Mouse (Mus musculus) liver, adult 2 months (tissue): Measurements from ENCODE around the gene Kcnd3. TPM values are rescaled to one million over a fixed set of nuclear protein-coding genes. Genes with fewer than 3 reads are reported as not detected.

Experiments
- DNase-seq: peaks from one replicate; pipeline ENCODE4 v3.0.0-alpha.2; 2011; ENCODE audit warnings: low read depth, low spot score; ENCODE audit errors: extremely low read depth
- H3K27ac ChIP-seq: fragments of 200-500 bp; replicated peaks from 2 replicates; pipeline ENCODE4 v1.5.1; 2012; ENCODE audit warnings: low read depth, mild to moderate bottlenecking, control low read depth, inconsistent platforms, low read length; ENCODE audit not compliant: insufficient read depth
- H3K27me3 ChIP-seq: fragments of 200-500 bp; 2 replicates; pipeline ENCODE4 v1.6.1; 2012; ENCODE audit warnings: mild to moderate bottlenecking, moderate library complexity, low read length, inconsistent platforms; ENCODE audit not compliant: control insufficient read depth, insufficient read depth
- H3K36me3 ChIP-seq: fragments of 200-500 bp; 2 replicates; pipeline ENCODE4 v1.6.1; 2012; ENCODE audit warnings: low read length, inconsistent platforms; ENCODE audit not compliant: control insufficient read depth, insufficient read depth
- H3K4me1 ChIP-seq: fragments of 200-500 bp; 2 replicates; pipeline ENCODE4 v1.6.1; 2011; ENCODE audit warnings: low read length; ENCODE audit not compliant: control insufficient read depth, insufficient read depth
- H3K4me3 ChIP-seq: fragments of 200-500 bp; 2 replicates; pipeline ENCODE4 v1.5.1; 2011; ENCODE audit warnings: low read depth, mild to moderate bottlenecking, control low read depth, low read length, moderate library complexity; ENCODE audit not compliant: insufficient read depth
- H3K79me2 ChIP-seq: fragments of 200-500 bp; 2 replicates; pipeline ENCODE4 v1.6.1; 2012; ENCODE audit warnings: inconsistent platforms, mild to moderate bottlenecking, low read length, moderate library complexity; ENCODE audit not compliant: control insufficient read depth, insufficient read depth
- H3K9ac ChIP-seq: fragments of 200-500 bp; 2 replicates; pipeline ENCODE4 v1.6.1; 2012; ENCODE audit warnings: low read depth, mild to moderate bottlenecking, control low read depth, inconsistent platforms, low read length
- CTCF ChIP-seq: fragments of 200-500 bp; IDR thresholded peaks from 2 replicates; pipeline ENCODE4 v1.5.1; 2011; ENCODE audit warnings: low read depth, low read length, control low read depth
- POLR2A ChIP-seq: fragments of 200-500 bp; IDR thresholded peaks from 2 replicates; pipeline ENCODE4 v1.6.1; 2011; ENCODE audit warnings: low read length, control low read depth; ENCODE audit not compliant: insufficient read depth; ENCODE audit errors: extremely low read depth
- WGBS: fragments of 180-500 bp; shearing (Covaris S2); methylation state at CpG from one replicate; pipeline ENCODE4 v1.1.7; 2018; 5-methylcytosine and 5-hydroxymethylcytosine counted together
- polyA plus RNA-seq: library from polyadenylated mRNA; depleted of rRNA; stranded (reverse); fragments of >200 nt; gene quantifications from 2 replicates; pipeline ENCODE4 v1.2.3, GENCODE M21; 2012
- total RNA-seq: library from RNA; depleted of rRNA; stranded (reverse); fragments of >200 nt; gene quantifications from 2 replicates; pipeline ENCODE4 v1.2.3, GENCODE M21; 2014

Kcnd3 gene
- total and polyA plus RNA-seq, 2 experiments = under 0.01 to 0.04 TPM

- Histone ChIP-seq H3K27me3 (no peaks in the 10 kb centered on the region), H3K36me3 (no peaks in the 10 kb centered on the region), H3K4me3 (no peak overlapping the region), H3K27ac (no peak overlapping the region), H3K79me2 (no peaks in the 10 kb centered on the region), H3K9ac (no peak overlapping the region), H3K4me1 (no peaks in the 10 kb centered on the region)
- 77% methylated on average over 4 of the region's 4 CpGs for WGBS
- TF ChIP-seq POLR2A (no peak), CTCF (no peak)
- DNase-seq = no peak
Measured at GRCm38 (mm10) chr3:105423427-105423826, 28.7 kb upstream of the Kcnd3 start.

- no peaks in the 10 kb centered on the region for H3K4me1 ChIP-seq
- no peak for TF ChIP-seq POLR2A
- H3K27me3 ChIP-seq = no peaks in the 10 kb centered on the region
- no peak overlapping the region for H3K27ac ChIP-seq
- H3K4me3 ChIP-seq = no peak overlapping the region
- H3K36me3 ChIP-seq = no peaks in the 10 kb centered on the region
- DNase-seq = no peak
- no peaks in the 10 kb centered on the region for H3K79me2 ChIP-seq
- H3K9ac ChIP-seq = no peak overlapping the region
Measured at GRCm38 (mm10) chr3:105428586-105428985, 23.5 kb upstream of the Kcnd3 start.

- Histone ChIP-seq H3K79me2 (no peaks in the 10 kb centered on the region), H3K36me3 (no peaks in the 10 kb centered on the region), H3K27me3 (peaks cover 3% of the 10 kb centered on the region; the same call in 1 of the 2 replicates), H3K4me3 (no peak overlapping the region), H3K27ac (no peak overlapping the region), H3K4me1 (no peaks in the 10 kb centered on the region), H3K9ac (no peak overlapping the region)
- DNase-seq = no peak
- TF ChIP-seq POLR2A (no peak), CTCF (no peak)
- 61% methylated on average over 2 of the region's 2 CpGs for WGBS
Measured at GRCm38 (mm10) chr3:105436383-105436782, 15.7 kb upstream of the Kcnd3 start.

GRCm38 (mm10) chr3:105436971-105437370 lies 15.2 kb upstream of the Kcnd3 start:
- no peak overlapping the region for H3K9ac ChIP-seq
- H3K27me3 ChIP-seq = peaks cover 3% of the 10 kb centered on the region; the same call in 1 of the 2 replicates
- no peaks in the 10 kb centered on the region for H3K36me3 ChIP-seq
- no peaks in the 10 kb centered on the region for H3K79me2 ChIP-seq
- no peaks in the 10 kb centered on the region for H3K4me1 ChIP-seq
- no peak for DNase-seq
- no peak overlapping the region for H3K4me3 ChIP-seq
- WGBS = 80% methylated on average over 11 of the region's 11 CpGs
- no peak overlapping the region for H3K27ac ChIP-seq
- TF ChIP-seq POLR2A = no peak
- TF ChIP-seq CTCF = no peak

- no peaks in the 10 kb centered on the region for H3K4me1 ChIP-seq
- no peak for TF ChIP-seq CTCF
- no peak for TF ChIP-seq POLR2A
- no peaks in the 10 kb centered on the region for H3K27me3 ChIP-seq
- no peak overlapping the region for H3K9ac ChIP-seq
- no peaks in the 10 kb centered on the region for H3K79me2 ChIP-seq
- no peak overlapping the region for H3K4me3 ChIP-seq
- WGBS = 50% methylated on average over 4 of the region's 4 CpGs
- H3K36me3 ChIP-seq = no peaks in the 10 kb centered on the region
- no peak for DNase-seq
- H3K27ac ChIP-seq = no peak overlapping the region
Measured at GRCm38 (mm10) chr3:105440873-105441495, 11.1 kb upstream of the Kcnd3 start.

GRCm38 (mm10) chr3:105450641-105451470 lies 1.3 kb upstream of the Kcnd3 start:
- TF ChIP-seq POLR2A = no peak
- no peak for TF ChIP-seq CTCF
- H3K79me2 ChIP-seq = no peaks in the 10 kb centered on the region
- no peak overlapping the region for H3K4me3 ChIP-seq
- H3K36me3 ChIP-seq = no peaks in the 10 kb centered on the region
- H3K27ac ChIP-seq = no peak overlapping the region
- 4% methylated on average over 22 of the region's 22 CpGs for WGBS
- peak; percentile 3 for DNase-seq
- peaks cover 20% of the 10 kb centered on the region for H3K27me3 ChIP-seq
- H3K4me1 ChIP-seq = peaks cover 5% of the 10 kb centered on the region; the same call in 1 of the 2 replicates
- no peak overlapping the region for H3K9ac ChIP-seq
